Mouse (Mus musculus): ENCODE measurements around the gene Slc25a25. TPM values are rescaled to one million over a fixed set of nuclear protein-coding genes. Genes with fewer than 3 reads are reported as not detected.

Gene Slc25a25
- polyA plus RNA-seq, 1 experiment from 2014 or later = 15.8 TPM

GRCm38 (mm10) chr2:32395484-32395945 lies 55.7 kb downstream of the Slc25a25 start, which contains the start of gene Ptges2:
TSS of gene Ptges2 (plus strand) at chr2:32395896.
- Histone ChIP-seq H3K9me3 (ENCODE audit: control insufficient read depth, low read length) (no peaks in the 10 kb centered on the region), H3K4me1 (ENCODE audit: control insufficient read depth, insufficient read depth, low read length) (0 out of 2 replicates have a peak, but pooled peaks cover 4% of the 10 kb centered on the region), H3K4me3 (ENCODE audit: low read depth, low read length) (peak within 1 kb of the TSS; percentile 84), H3K4me2 (ENCODE audit: low read depth, low read length) (peak within 1 kb of the TSS; percentile 73), H3K9ac (ENCODE audit: low read depth, low read length) (peak within 1 kb of the TSS; percentile 83), H3K27ac (replicated peaks; ENCODE audit: low read depth, low read length) (peak within 1 kb of the TSS; percentile 91), H3K36me3 (ENCODE audit: control insufficient read depth, insufficient read depth, low read length) (peaks cover 2% of the 10 kb centered on the region; the same call in 1 of the 2 replicates), H3K27me3 (replicated peaks; ENCODE audit: control insufficient read depth, insufficient read depth, low read length) (no peaks in the 10 kb centered on the region)
- under 1% methylated on average over 31 of the region's 31 CpGs for WGBS
- DNase-seq (ENCODE audit: low spot score) (peak; percentile 95), ATAC-seq (ENCODE audit: low read depth) (peak; percentile 92)

GRCm38 (mm10) chr2:32394973-32395372 lies 56.3 kb downstream of the Slc25a25 start:
- peak; percentile 55 for DNase-seq (ENCODE audit: low spot score)
- no peaks in the 10 kb centered on the region; the same call in 1 of the 2 replicates for H3K36me3 ChIP-seq (ENCODE audit: control insufficient read depth, insufficient read depth, low read length)
- peak overlapping the region; percentile 91 for H3K27ac ChIP-seq (replicated peaks; ENCODE audit: low read depth, low read length)
- peak overlapping the region; percentile 83 for H3K9ac ChIP-seq (ENCODE audit: low read depth, low read length)
- ATAC-seq (ENCODE audit: low read depth) = no peak
- 7% methylated on average over 8 of the region's 8 CpGs for WGBS
- H3K4me3 ChIP-seq (ENCODE audit: low read depth, low read length) = peak overlapping the region; percentile 84
- 0 out of 2 replicates have a peak, but pooled peaks cover 4% of the 10 kb centered on the region for H3K4me1 ChIP-seq (ENCODE audit: control insufficient read depth, insufficient read depth, low read length)
- no peaks in the 10 kb centered on the region for H3K27me3 ChIP-seq (replicated peaks; ENCODE audit: control insufficient read depth, insufficient read depth, low read length)
- H3K4me2 ChIP-seq (ENCODE audit: low read depth, low read length) = peak overlapping the region; percentile 73
- no peaks in the 10 kb centered on the region for H3K9me3 ChIP-seq (ENCODE audit: control insufficient read depth, low read length)

- no peak overlapping the region for H3K4me2 ChIP-seq (ENCODE audit: low read depth, low read length)
- H3K9ac ChIP-seq (ENCODE audit: low read depth, low read length) = no peak overlapping the region
- 86% methylated on average over 5 of the region's 5 CpGs for WGBS
- no peaks in the 10 kb centered on the region for H3K27me3 ChIP-seq (replicated peaks; ENCODE audit: control insufficient read depth, insufficient read depth, low read length)
- 0 out of 2 replicates have a peak, but pooled peaks cover 2% of the 10 kb centered on the region for H3K4me1 ChIP-seq (ENCODE audit: control insufficient read depth, insufficient read depth, low read length)
- no peak overlapping the region for H3K27ac ChIP-seq (replicated peaks; ENCODE audit: low read depth, low read length)
- H3K36me3 ChIP-seq (ENCODE audit: control insufficient read depth, insufficient read depth, low read length) = no peaks in the 10 kb centered on the region
- DNase-seq (ENCODE audit: low spot score) (no peak), ATAC-seq (ENCODE audit: low read depth) (no peak)
- H3K9me3 ChIP-seq (ENCODE audit: control insufficient read depth, low read length) = no peaks in the 10 kb centered on the region
- no peak overlapping the region for H3K4me3 ChIP-seq (ENCODE audit: low read depth, low read length)
Observed at GRCm38 (mm10) chr2:32392063-32392462, 59.2 kb downstream of the Slc25a25 start.

GRCm38 (mm10) chr2:32390871-32391270 lies 60.4 kb downstream of the Slc25a25 start:
- H3K9me3 ChIP-seq (ENCODE audit: control insufficient read depth, low read length) = no peaks in the 10 kb centered on the region
- H3K9ac ChIP-seq (ENCODE audit: low read depth, low read length) = no peak overlapping the region
- no peaks in the 10 kb centered on the region for H3K4me1 ChIP-seq (ENCODE audit: control insufficient read depth, insufficient read depth, low read length)
- H3K4me3 ChIP-seq (ENCODE audit: low read depth, low read length) = no peak overlapping the region
- no peaks in the 10 kb centered on the region for H3K36me3 ChIP-seq (ENCODE audit: control insufficient read depth, insufficient read depth, low read length)
- DNase-seq (ENCODE audit: low spot score) (no peak), ATAC-seq (ENCODE audit: low read depth) (no peak)
- WGBS = 70% methylated on average over 8 of the region's 8 CpGs
- H3K27me3 ChIP-seq (replicated peaks; ENCODE audit: control insufficient read depth, insufficient read depth, low read length) = no peaks in the 10 kb centered on the region
- H3K4me2 ChIP-seq (ENCODE audit: low read depth, low read length) = no peak overlapping the region
- no peak overlapping the region for H3K27ac ChIP-seq (replicated peaks; ENCODE audit: low read depth, low read length)

GRCm38 (mm10) chr2:32389157-32389556 lies 62.1 kb downstream of the Slc25a25 start:
- WGBS = 82% methylated on average over 2 of the region's 2 CpGs
- Histone ChIP-seq H3K4me1 (ENCODE audit: control insufficient read depth, insufficient read depth, low read length) (no peaks in the 10 kb centered on the region), H3K36me3 (ENCODE audit: control insufficient read depth, insufficient read depth, low read length) (no peaks in the 10 kb centered on the region), H3K4me3 (ENCODE audit: low read depth, low read length) (no peak overlapping the region), H3K4me2 (ENCODE audit: low read depth, low read length) (no peak overlapping the region), H3K9me3 (ENCODE audit: control insufficient read depth, low read length) (no peaks in the 10 kb centered on the region), H3K9ac (ENCODE audit: low read depth, low read length) (no peak overlapping the region), H3K27ac (replicated peaks; ENCODE audit: low read depth, low read length) (no peak overlapping the region), H3K27me3 (replicated peaks; ENCODE audit: control insufficient read depth, insufficient read depth, low read length) (no peaks in the 10 kb centered on the region)
- ATAC-seq (ENCODE audit: low read depth) (no peak), DNase-seq (ENCODE audit: low spot score) (no peak)

GRCm38 (mm10) chr2:32387706-32388490 lies 63.3 kb downstream of the Slc25a25 start, which contains the start of gene Lcn2:
TSS of gene Lcn2 (minus strand) at chr2:32388252.
- WGBS = 58% methylated on average over 5 of the region's 5 CpGs
- no peak for DNase-seq (ENCODE audit: low spot score)
- no peak for ATAC-seq (ENCODE audit: low read depth)
- no peaks in the 10 kb centered on the region for H3K36me3 ChIP-seq (ENCODE audit: control insufficient read depth, insufficient read depth, low read length)
- H3K4me3 ChIP-seq (ENCODE audit: low read depth, low read length) = no peak within 1 kb of the TSS
- no peaks in the 10 kb centered on the region for H3K9me3 ChIP-seq (ENCODE audit: control insufficient read depth, low read length)
- no peak within 1 kb of the TSS for H3K4me2 ChIP-seq (ENCODE audit: low read depth, low read length)
- H3K9ac ChIP-seq (ENCODE audit: low read depth, low read length) = 0 out of 2 replicates have a peak within 1 kb of the TSS, but pooled peaks have one; percentile 6
- no peaks in the 10 kb centered on the region for H3K27me3 ChIP-seq (replicated peaks; ENCODE audit: control insufficient read depth, insufficient read depth, low read length)
- H3K27ac ChIP-seq (replicated peaks; ENCODE audit: low read depth, low read length) = no peak within 1 kb of the TSS
- H3K4me1 ChIP-seq (ENCODE audit: control insufficient read depth, insufficient read depth, low read length) = no peaks in the 10 kb centered on the region

GRCm38 (mm10) chr2:32382689-32383088 lies 68.6 kb downstream of the Slc25a25 start:
- ATAC-seq (ENCODE audit: low read depth) = no peak
- DNase-seq (ENCODE audit: low spot score) = no peak
- no peaks in the 10 kb centered on the region for H3K9me3 ChIP-seq (ENCODE audit: control insufficient read depth, low read length)
- H3K4me1 ChIP-seq (ENCODE audit: control insufficient read depth, insufficient read depth, low read length) = no peaks in the 10 kb centered on the region
- H3K4me2 ChIP-seq (ENCODE audit: low read depth, low read length) = no peak overlapping the region
- no peak overlapping the region for H3K9ac ChIP-seq (ENCODE audit: low read depth, low read length)
- H3K36me3 ChIP-seq (ENCODE audit: control insufficient read depth, insufficient read depth, low read length) = peaks cover 22% of the 10 kb centered on the region
- WGBS = 75% methylated on average over 2 of the region's 2 CpGs
- no peak overlapping the region for H3K4me3 ChIP-seq (ENCODE audit: low read depth, low read length)
- no peaks in the 10 kb centered on the region for H3K27me3 ChIP-seq (replicated peaks; ENCODE audit: control insufficient read depth, insufficient read depth, low read length)
- H3K27ac ChIP-seq (replicated peaks; ENCODE audit: low read depth, low read length) = no peak overlapping the region

- Histone ChIP-seq H3K4me1 (ENCODE audit: control insufficient read depth, insufficient read depth, low read length) (no peaks in the 10 kb centered on the region), H3K4me2 (ENCODE audit: low read depth, low read length) (peak within 1 kb of the TSS; percentile 98), H3K9ac (ENCODE audit: low read depth, low read length) (peak within 1 kb of the TSS; percentile 69), H3K36me3 (ENCODE audit: control insufficient read depth, insufficient read depth, low read length) (peaks cover 31% of the 10 kb centered on the region), H3K27me3 (replicated peaks; ENCODE audit: control insufficient read depth, insufficient read depth, low read length) (no peaks in the 10 kb centered on the region), H3K4me3 (ENCODE audit: low read depth, low read length) (peak within 1 kb of the TSS; percentile 69), H3K9me3 (ENCODE audit: control insufficient read depth, low read length) (no peaks in the 10 kb centered on the region), H3K27ac (replicated peaks; ENCODE audit: low read depth, low read length) (no peak within 1 kb of the TSS)
- 0% methylated on average over 26 of the region's 47 CpGs for WGBS
- ATAC-seq (ENCODE audit: low read depth) (peak; percentile 92), DNase-seq (ENCODE audit: low spot score) (peak; percentile 96)
Observed at GRCm38 (mm10) chr2:32381775-32382223, 69.4 kb downstream of the Slc25a25 start, which contains the start of gene 1110008P14Rik. TSS of gene 1110008P14Rik (minus strand) at chr2:32381938.
